Mouse (Mus musculus) left cerebral cortex, adult 18-20 months (tissue): ENCODE measurements around the gene Nr3c2. TPM values are rescaled to one million over a fixed set of nuclear protein-coding genes. Genes with fewer than 3 reads are reported as not detected.

Experiments
- DNase-seq, 2 experiments: peaks; one replicate each; pipeline ENCODE4 v3.0.0; 2021 to 2022; ENCODE audit warnings: low spot score in 2 of 2, mixed read lengths in 1 of 2
- total RNA-seq, 2 experiments: library from RNA; stranded (reverse); gene quantifications; 2 replicates each; pipeline ENCODE4 v1.2.3; 2021

Gene Nr3c2
- total RNA-seq, 2 experiments from 2014 or later, result 39.8 to 40.6 TPM

DNA sequence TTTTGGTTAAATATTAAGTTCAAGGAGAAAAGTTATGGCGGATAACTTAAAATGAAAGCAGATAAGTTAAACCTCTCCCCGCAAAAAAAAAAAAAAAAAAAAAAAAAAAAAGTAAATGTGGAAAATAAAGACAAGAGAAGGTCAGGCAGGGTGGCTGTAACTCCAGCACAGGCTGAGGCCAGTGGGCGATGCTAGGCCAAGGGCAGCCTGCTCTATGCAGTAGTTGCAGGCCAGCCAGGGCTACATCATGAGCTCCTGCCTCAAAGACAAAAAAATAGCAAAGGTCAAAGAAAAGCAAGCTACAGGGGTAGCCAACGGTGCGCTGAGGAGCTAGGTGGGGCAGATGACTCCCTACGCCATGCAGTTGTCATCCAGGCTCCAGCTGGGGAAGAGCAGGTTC, 270.1 kb downstream of the Nr3c2 start:
- no peak for DNase-seq

DNA sequence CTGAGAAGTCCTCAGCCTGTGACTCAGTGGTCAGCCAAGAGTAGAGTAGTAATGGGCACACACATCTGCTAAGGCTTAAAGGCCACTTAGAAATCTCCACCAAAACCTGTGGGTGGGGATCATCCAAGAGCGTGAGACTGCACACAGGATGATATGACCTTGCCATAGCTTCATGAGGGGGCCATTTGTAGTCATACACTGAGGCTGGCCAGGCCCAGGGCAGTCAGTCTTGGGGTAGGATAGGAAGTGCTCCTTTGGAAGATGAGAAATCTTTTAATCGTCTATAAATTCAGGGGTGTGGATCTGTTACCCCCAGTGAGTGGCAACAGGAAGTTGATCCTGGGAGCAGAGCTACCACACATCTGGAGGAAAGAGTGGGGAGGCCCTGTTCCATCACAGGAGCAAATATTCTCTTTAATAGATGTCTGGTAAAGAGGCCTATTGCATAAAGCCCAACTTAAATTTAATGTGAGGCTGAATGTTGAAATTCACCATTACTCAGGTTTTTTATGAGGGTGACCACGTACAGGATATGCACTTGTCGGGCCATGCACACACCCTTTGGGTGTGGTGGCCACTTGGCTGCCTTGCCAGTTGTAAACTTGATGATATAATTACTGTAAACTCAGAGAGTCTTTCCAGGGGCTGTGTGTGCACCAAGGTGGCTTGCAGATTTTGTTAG, 270.7 kb downstream of the Nr3c2 start:
- DNase-seq, result no peak

DNA sequence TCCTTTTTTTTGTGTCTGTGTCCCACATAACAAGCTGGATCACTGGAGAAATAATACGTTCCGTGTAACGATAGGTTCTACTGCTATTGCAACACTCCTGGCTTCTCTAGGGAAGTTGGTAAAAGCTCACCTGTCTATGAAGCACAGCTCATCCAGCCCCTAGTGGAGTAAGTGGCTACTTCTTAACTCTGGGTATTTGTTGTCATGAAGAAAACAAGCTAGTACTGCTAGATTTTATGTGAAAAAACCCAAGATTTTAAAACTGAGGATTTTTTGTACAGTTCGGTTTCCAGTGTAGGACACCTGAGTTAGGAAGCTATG, 271.2 kb downstream of the Nr3c2 start:
- DNase-seq, result no peak

DNA sequence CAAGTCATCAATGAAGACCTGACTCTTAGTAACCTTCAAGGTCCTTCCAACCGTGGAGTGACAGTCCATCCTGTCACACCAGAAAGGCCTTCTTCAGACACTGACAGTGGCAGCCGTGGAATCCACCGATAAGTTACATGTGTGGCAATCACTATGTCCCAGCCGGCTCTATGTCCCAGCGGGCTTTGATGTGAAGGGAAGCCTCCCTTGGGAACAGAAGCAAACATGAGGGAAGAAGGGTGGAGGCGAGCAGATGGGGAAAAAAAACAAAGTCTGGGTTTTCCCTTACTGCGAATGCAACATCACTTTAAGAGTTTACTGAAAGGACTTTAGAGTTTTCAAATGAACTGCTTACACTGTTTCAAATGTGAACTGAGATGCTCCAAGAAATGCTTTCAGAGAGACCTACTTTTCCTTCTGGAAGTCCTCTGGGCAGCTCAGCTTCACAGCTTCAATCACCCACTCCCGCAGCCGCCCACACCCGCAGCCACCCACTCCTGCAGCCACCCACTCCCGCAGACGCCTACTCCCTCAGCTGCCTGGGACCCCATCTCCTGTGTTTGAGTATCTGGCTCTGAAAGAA, 273.9 kb downstream of the Nr3c2 start:
- DNase-seq, result peak in 1 of 2 experiments; percentile 12

DNA sequence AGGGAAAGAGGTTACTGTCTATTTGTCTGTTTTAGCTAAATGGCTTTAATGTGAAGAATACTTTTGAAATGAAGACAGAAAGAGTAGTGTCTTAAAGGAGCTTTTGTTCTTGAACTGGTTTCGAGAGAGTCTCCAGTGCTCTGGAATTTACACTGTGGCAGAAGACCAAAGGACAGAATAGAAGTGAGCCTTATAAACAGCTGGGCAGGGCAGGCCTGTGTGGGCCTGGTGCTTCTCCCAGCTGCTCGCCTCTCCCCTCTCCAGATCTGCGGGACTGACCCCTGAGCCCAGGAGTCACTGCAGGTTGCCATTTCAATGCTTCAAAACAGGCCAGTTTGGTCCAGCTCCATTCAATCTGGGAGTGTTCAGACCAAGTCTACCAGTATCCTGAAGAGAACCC, 274.5 kb downstream of the Nr3c2 start:
- DNase-seq, result no peak

DNA sequence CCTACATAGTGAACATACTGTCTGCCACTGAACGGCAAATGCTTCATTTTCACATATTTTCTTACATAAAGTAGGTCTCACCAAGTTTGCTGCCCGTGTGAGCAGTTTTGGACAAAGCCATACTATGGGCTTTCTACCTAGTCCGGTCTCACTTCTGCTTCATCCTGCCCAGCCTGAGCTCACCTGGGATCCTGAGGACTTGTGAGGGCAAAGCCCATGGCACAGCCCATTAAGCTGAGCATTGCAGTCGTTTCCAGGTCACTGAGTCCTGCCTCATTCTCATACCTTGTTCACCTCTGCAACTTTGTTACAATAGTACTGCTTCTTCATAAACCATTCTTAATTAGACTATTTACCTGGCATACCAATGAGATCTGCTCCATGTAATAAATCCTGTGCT, 276.2 kb downstream of the Nr3c2 start:
- no peak for DNase-seq

DNA sequence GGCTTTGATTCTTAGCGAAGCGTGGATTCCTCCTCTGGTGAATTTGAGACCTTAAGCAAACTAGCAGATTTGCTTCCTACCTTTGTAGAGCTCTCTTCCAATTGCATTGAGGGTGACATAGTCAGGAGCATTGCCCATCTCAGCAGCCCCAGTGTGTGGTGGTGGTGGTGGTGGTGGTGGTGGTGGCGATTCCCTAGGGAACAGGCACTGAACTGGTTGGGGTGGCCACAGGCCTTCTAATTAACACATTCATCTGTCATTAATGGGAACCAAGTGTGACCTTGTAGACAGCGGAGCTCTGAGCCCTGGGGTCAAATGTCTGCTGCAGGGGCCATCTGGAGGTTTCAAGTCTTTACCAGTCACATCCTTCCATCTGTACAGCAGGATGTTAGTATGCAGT, 277.1 kb downstream of the Nr3c2 start:
- DNase-seq, result no peak

DNA sequence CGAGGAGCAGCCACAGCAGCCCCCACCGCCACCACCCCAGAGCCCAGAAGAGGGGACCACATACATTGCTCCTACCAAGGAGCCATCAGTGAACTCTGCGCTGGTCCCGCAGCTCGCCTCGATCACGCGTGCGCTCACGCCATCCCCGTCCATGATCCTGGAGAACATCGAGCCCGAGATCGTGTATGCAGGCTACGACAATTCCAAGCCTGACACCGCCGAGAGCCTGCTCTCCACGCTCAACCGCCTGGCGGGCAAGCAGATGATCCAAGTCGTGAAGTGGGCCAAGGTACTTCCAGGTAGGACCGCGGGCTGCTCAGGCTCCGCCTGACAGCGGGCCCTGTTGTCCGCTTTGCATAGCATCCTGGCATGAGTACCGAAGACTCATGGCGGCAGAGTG, 286.6 kb downstream of the Nr3c2 start:
- DNase-seq, result no peak

DNA sequence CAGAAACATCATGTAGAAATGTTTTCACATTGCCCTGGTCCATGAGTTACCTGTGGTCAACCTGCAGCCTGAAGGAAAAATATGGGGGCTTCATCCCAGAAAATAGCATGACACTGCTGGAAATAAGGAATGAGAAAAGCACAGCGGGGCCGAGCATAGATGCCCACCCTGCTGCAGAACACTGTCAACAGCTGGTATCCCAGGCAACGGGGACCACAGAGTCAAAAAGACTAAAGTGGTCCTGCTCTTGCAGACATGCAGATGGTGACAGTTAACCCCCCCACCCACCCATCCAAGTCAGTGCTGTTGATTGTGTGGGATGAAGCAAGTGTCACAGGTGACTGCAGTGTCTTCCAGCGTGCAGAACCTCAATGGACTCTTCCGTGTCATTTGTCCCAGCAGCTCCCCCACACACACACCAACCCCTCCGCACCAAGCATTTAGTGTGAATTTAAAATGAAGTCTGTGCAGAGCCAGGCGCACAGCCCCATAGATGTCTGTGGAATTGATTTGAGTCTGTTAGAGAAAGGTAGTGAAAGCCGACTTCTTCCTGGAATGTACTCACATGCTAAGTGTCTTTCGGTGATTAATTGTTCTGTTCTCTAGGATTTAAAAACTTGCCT, 287.8 kb downstream of the Nr3c2 start:
- no peak for DNase-seq

DNA sequence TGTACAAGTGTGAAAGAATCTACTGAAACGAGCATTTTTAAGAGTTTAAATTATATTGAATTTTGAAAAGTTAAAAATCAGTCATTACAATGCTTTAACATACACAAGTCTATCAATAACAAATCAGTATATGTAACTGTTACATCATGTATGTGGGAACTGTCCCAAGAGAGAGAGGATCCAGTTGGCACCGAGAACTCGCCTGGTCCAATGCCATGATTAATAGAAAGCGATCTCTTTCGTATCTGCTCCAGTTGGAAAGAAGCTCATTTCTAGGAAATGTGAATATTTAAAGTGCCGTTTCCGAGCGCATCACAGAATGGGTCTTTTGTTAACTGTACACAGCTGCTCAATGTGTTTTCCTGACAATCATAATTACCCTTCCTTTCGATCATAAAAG, 288.5 kb downstream of the Nr3c2 start:
- no peak for DNase-seq

DNA sequence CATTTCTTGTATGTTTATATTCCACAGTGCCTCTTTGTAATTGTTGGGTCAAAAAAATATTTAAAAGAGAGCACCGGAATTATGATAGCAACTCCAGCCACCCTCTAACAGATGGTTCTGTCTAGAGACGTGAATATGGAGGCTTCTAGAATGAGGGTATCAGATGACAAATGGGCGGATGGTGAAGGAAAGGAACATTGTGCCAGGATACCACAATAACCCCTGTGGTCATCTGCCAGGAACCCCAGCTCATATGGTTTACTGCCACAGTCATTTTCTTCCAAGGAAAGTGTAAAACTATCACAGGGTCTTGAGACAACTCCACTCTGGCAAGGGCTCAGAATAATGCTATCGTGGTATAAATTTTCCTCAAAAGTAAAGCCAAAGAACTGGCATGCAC, 289.1 kb downstream of the Nr3c2 start:
- DNase-seq, result no peak

DNA sequence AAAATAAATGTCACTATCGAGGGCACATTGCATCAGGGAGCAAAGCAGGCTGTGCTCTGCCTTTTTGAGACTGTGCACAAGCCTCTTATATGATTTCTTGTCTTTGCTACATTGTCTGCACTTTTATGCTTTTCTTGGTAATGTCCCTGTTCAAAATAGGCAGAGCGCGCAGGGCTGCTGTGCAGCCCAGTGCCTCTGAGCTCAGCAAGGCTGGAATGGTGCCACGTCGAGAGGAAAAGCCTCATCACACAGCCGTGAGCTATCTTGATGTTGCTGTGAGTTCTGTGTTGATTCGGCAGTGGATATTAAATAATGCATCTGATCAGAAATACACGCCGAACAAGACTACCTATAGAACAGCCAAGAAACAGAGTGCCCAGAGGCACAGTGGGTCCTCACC, 290.1 kb downstream of the Nr3c2 start:
- peak; percentile 39 to 67 for DNase-seq

DNA sequence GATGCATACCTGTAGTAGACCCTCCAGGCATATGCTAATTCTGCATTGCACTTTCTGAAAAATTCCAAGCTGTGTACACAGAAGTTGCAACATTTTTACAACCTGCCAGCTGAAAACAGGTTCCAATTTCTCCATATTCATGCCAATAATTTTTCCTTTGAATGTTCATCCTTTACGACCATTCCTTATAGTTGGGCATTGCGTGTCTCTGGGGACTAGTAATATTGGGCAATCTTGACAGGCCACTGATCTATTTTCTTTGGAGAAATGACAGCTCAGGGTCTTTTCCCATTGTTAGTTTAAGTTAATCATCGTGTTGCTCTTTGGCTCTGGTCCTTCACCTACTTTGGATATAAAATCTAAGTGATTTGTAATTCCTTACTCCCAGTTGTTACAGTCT, 291.2 kb downstream of the Nr3c2 start:
- no peak for DNase-seq

DNA sequence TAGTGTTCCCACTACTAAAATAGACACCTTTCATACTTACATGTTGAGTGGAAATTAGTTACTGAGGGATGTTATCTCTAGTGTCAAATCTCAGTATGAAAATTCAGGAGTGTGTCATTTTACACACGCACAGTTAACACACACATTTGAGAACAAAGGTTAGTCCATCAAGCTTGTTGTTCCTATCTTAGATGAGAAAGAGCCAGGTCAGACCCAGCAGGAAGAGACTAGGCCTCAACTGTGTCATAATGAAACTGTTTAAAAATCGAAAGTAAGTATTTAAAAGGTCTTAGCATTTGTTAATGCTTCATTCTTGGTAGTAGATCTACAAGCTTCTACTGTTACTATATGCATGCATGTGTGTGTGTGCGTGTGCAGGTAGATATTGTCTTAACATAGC, 310.1 kb downstream of the Nr3c2 start:
- DNase-seq, result no peak

DNA sequence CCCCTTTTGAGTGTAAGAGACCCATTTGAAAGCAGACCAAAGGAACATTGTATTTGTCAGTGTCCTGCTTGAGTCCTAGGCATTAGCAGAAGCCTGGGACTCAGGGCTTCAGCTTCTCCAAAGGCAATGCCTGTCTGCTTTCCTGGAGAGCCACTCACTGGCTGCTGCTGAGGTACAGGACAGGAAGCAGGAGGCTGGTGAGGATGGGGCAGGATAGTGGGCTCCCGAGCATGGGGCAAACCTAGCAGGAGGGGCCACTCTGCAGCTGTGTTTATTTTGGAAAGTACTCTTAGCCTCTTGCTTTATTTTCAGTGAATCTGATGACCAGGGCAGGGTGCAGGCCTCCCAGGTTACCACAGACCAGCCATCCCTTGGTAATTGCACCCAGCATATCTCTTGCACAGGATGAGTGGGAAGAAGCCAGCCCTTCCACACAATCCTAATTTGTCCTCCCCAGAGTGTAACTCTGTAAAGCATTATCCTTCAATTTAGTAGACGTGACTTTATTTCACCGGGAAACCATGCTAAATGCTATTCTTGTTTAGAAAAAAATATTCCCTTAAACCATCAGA, 314.7 kb downstream of the Nr3c2 start:
- no peak for DNase-seq

DNA sequence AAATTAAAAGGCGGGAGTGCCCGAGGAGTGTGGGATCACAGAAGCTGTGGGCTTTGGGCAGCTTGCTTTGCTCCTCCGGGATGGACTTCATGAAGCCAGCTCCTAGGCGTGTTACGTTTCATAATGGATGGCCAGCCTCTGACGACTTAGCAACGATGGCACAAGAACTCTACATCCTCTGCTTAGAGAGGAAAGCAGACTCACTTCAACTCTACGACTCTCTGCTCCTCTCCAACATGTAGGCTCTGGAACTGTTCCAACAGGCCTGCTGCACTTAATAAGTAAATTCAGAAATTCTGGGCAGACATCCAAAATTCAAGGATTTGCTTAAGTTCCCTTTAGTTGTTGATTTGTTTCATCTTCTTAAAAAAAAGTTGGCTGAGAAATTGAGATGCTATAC, 315.4 kb downstream of the Nr3c2 start:
- DNase-seq, result no peak

DNA sequence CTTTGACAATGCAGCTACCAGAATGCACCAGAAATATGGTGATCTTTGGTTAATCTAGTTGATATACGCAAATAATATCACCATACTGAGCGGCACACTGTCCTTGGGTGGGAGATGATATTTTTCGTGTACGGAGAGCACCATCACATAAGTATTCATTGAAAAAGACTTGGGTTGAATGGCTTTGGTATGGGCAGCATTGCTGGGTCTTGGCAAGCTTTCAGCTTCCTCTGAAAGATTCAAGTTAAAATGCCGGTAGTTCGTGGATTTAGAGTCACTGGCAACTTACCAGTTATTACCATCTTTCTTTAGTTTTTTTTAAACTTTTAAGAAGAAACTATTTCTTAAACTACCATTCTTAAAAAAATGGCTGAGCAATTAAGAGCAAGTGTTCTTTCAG, 315.9 kb downstream of the Nr3c2 start:
- DNase-seq, result no peak

DNA sequence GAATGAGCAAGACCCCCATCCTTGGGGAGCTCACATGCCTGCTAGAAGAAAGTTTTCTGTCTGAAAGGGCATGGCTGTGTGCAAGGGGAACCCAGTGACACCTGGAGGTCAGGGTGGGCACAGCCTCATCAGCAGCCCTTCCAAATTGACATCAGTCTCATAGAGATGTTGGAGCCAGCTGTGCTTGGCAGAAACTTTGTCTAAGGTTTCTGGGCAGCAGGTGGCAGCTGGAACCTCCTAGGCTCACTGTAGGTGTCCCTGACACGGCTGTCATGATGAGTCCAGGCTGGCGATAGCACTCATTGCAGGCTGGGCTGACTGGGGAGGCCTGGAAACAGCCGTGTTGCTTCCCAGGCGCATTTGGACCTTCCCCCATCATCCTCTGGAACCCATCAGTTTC, 323.9 kb downstream of the Nr3c2 start:
- no peak for DNase-seq

DNA sequence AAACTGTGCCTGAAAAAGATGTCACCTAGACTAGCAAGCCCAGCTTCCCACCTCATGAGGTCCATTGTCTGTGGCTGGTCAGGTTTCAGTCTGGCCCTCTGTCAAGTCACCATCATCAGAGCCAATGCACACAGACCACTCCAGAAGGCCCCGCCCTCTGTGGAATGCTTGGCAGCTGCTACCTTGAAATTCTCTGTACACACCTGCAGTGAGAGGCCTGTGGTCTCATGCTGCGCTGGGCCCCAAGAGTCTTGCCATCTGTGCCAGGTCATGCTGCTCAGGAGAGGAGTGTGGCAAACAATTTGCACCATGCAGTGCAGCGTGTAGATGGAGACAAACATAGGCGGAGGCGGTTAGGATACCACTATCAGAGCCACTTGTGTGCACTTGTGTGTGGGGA, 328.5 kb downstream of the Nr3c2 start:
- DNase-seq, result no peak

DNA sequence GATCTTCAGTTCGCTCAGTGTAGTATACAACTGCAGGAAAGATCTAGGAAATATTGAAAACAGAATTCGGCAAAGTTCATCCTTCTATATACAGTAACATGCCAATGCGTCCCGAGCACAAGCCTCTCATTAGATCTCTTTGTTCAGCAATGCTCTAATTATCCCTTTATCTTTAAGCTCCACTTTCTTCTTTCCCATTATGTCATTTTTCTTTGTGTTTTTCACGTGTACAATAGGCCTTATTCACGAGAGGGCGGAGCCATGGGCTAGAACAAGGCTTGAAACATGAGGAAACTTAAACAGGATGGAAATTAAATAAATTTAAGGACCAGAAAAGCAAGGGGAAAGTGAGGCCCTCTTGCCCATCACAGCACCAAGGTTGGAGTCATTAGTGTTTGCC, 329.4 kb downstream of the Nr3c2 start:
- DNase-seq, result no peak

DNA sequence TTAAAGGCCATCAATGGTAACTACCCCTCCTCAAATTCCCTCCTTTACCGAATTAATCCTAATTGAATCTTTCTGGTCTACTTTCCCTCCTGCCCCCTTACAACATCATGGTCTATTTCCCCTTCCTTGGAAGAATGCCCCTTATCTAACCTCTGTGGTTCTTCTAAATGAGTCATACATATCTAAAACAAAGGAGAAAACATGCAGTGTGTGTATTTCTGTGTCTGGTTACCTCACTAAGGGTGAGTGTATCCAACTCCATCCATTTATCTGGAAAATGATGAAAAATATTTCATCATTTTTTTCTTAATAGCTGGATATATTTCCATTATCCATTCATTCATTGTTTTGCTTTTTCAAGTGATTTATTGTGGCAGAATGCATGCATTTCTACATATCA, 332.0 kb downstream of the Nr3c2 start:
- no peak for DNase-seq

DNA sequence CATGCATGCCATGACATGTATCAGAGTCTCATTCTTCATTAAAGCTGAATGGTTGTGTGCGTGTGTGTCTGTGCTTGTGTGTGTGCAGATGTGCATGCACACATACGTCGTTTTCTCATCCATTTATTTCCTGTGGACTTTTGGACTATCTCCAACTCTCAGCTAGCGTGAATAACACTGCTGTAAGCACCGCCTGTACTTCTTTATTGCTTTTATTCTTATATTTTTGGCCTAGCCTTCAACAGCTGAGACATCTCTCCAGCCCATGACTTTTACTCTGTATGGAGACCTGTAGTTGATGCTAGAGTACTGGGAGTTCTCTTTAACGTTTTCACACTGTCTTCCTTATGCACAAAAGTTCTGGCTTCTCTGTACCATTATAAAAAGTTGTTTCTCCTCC, 332.6 kb downstream of the Nr3c2 start:
- no peak for DNase-seq

DNA sequence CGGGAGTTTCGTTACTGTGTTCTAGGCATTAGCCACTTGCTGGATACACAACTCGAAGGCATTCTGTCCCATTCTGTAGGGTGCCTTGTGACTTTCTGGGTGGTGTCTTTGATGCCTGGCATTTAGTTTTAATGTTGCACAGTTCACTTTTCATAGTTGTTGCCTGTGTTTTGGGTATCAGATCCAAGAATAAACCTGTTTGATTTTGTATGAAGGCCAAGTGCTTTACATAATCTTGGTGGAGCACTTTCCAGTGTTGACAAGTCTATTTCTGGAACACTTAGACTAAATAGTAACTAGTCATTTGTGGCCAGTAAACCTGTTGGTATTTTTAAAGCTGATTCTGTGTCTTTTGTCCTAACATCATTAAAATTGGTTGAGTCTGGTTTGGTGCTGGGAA, 333.2 kb downstream of the Nr3c2 start:
- DNase-seq, result no peak
